Mouse (Mus musculus) C2C12 (cell line): ENCODE measurements around the gene Aif1l. TPM values are rescaled to one million over a fixed set of nuclear protein-coding genes. Genes with fewer than 3 reads are reported as not detected.
A peak's percentile ranks its signal among the peaks of the same experiment; 100 is the strongest.

ENCODE experiments used
- H3K27me3 ChIP-seq: one replicate; pipeline ENCODE4 v1.6.1; 2011; ENCODE audit not compliant: control insufficient read depth, insufficient read depth, insufficient read length
- H3K36me3 ChIP-seq: one replicate; pipeline ENCODE4 v1.6.1; 2011; ENCODE audit not compliant: control insufficient read depth, insufficient read depth
- H3K4me3 ChIP-seq: one replicate; pipeline ENCODE4 v1.5.1; 2011; ENCODE audit warnings: mild to moderate bottlenecking, control low read depth; ENCODE audit not compliant: poor library complexity, insufficient read depth, severe bottlenecking
- H3K79me2 ChIP-seq: one replicate; pipeline ENCODE4 v1.6.1; 2011; ENCODE audit not compliant: control insufficient read depth, insufficient read depth
- H3K79me3 ChIP-seq: one replicate; pipeline ENCODE4 v1.6.1; 2011; ENCODE audit warnings: low read depth, control low read depth
- H3ac ChIP-seq: one replicate; pipeline ENCODE3; 2011; ENCODE audit warnings: low read depth; ENCODE audit not compliant: control insufficient read depth, insufficient read length
- CEBPB ChIP-seq: IDR thresholded peaks from one replicate; pipeline ENCODE4 v1.6.1; 2011; ENCODE audit warnings: low read depth, mild to moderate bottlenecking, control low read depth, moderate library complexity
- CTCF ChIP-seq: IDR thresholded peaks from one replicate; pipeline ENCODE4 v1.5.1; 2011; ENCODE audit not compliant: control insufficient read depth, insufficient read depth, insufficient read length
- FOSL1 ChIP-seq: IDR thresholded peaks from one replicate; pipeline ENCODE4 v1.8.0; 2011; ENCODE audit warnings: mild to moderate bottlenecking, low read length; ENCODE audit not compliant: poor library complexity, insufficient read depth, severe bottlenecking
- MAX ChIP-seq: IDR thresholded peaks from one replicate; pipeline ENCODE4 v1.6.1; 2011; ENCODE audit warnings: mild to moderate bottlenecking, control low read depth
- MYOD1 ChIP-seq: IDR thresholded peaks from one replicate; pipeline ENCODE4 v1.6.1; 2011; ENCODE audit warnings: low read depth; ENCODE audit not compliant: control insufficient read depth, insufficient read length
- MYOG ChIP-seq: IDR thresholded peaks from one replicate; pipeline ENCODE4 v1.6.1; 2011; ENCODE audit not compliant: control insufficient read depth, insufficient read length; ENCODE audit errors: extremely low read depth
- USF1 ChIP-seq: IDR thresholded peaks from one replicate; pipeline ENCODE4 v1.6.1; 2011; ENCODE audit warnings: low read depth, mild to moderate bottlenecking, control low read depth, moderate library complexity
- polyA plus RNA-seq: library from polyadenylated mRNA; unstranded; fragments of >200 nt; fragmentation: generic; extraction: Trizol; gene quantifications from one replicate; pipeline ENCODE4 v1.2.1, GENCODE M21; 2012; ENCODE audit warnings: missing spikeins

The Aif1l gene
- polyA plus RNA-seq, 1 experiment: 55.4 TPM

DNA sequence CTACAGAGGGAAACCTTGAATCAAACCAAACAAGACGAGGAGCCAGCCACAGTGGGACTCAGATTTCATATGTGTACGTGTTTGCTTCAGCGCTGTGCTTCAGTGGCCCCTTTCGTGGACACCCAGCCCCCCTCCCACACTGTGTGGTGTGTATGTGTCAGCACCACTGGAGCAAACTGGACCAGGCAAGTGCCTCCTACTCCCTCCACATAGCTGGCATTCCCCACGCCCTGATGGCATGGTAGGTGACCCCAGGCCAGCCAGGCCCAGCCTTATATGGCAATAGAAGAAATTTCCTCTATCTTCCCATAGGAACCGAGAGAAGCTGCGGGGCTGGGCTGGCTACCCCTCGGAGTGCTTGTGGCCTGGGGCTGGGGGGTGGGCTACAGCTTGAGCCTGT lies 3.7 kb downstream of the Aif1l start:
- peak overlapping the region; percentile 8 for H3ac ChIP-seq
- H3K79me2 ChIP-seq: no peaks in the 10 kb centered on the region
- H3K27me3 ChIP-seq: no peaks in the 10 kb centered on the region
- no peaks in the 10 kb centered on the region for H3K36me3 ChIP-seq
- TF ChIP-seq FOSL1 (no peak), MYOG (no peak), MYOD1 (no peak), CTCF (no peak), MAX (no peak), USF1 (no peak), CEBPB (no peak)
- no peak overlapping the region for H3K4me3 ChIP-seq
- no peaks in the 10 kb centered on the region for H3K79me3 ChIP-seq

DNA sequence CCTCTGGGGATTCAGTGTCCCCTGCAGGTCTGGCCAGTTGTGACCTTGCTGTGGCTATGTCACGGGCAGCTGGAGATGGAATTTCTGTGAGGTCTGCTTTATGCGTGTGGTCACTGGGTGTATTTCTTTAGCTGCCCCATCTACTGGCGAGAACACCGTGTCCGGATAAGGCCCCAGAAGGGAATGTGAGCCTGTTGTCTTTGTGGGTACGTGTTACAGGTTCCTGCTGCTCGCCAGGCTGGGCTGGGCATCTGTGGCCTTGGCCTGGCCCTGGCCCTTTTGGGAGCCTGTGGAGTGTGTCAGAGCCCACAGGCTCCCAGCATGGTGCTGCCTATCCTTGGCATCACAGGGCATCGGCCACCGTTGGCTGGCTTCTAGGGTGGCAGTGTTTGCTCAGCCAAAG lies 4.8 kb downstream of the Aif1l start:
- H3ac ChIP-seq: no peak overlapping the region
- H3K27me3 ChIP-seq: no peaks in the 10 kb centered on the region
- no peaks in the 10 kb centered on the region for H3K79me3 ChIP-seq
- H3K36me3 ChIP-seq: no peaks in the 10 kb centered on the region
- no peak for TF ChIP-seq CEBPB
- no peak overlapping the region for H3K4me3 ChIP-seq
- H3K79me2 ChIP-seq: no peaks in the 10 kb centered on the region

DNA sequence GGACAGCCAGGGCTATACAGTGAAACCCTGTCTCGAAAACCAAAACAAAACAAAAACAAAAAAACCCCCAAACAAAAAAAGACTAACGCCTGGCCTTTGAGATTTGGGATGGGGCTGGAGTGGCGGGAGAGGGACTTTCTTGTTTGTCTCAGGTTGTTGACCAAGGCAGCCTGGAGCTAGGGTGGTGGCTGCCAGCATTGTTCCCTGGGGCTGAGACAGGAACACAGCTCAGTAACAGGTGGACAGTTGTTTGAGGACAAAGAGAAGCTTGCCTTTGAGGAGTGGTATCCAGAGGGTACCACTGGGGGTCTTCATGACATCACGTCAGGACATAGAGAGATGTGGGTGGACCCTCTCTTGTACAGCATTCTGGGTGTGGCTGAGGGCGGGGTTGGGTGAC lies 5.7 kb downstream of the Aif1l start:
- H3K27me3 ChIP-seq: no peaks in the 10 kb centered on the region
- no peaks in the 10 kb centered on the region for H3K79me2 ChIP-seq
- H3K36me3 ChIP-seq: peaks cover 3% of the 10 kb centered on the region
- H3K4me3 ChIP-seq: no peak overlapping the region
- TF ChIP-seq FOSL1 (no peak), MYOG (no peak), CEBPB (no peak), MYOD1 (no peak), MAX (no peak), CTCF (no peak), USF1 (no peak)
- H3ac ChIP-seq: no peak overlapping the region
- H3K79me3 ChIP-seq: no peaks in the 10 kb centered on the region

DNA sequence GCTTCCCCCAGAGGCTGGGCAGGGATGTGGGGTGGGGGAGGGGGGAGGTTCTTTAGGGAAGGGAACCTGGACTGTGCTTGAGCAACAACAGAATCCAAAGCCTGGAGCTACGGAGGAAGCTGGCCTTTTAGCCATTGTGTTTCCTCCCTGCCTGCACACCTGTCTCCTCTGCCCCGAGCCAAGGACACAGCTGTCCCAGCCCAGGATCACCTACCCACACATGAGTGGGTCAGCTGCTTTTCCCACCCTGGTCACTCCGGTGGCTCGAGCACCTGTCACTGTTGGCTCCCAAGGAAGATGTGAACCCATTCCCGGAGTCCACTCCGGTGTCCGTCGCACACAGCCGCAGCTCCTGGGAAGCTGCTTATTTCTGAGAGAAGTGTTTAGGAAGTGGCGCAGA lies 7.3 kb downstream of the Aif1l start:
- H3K4me3 ChIP-seq: no peak overlapping the region

DNA sequence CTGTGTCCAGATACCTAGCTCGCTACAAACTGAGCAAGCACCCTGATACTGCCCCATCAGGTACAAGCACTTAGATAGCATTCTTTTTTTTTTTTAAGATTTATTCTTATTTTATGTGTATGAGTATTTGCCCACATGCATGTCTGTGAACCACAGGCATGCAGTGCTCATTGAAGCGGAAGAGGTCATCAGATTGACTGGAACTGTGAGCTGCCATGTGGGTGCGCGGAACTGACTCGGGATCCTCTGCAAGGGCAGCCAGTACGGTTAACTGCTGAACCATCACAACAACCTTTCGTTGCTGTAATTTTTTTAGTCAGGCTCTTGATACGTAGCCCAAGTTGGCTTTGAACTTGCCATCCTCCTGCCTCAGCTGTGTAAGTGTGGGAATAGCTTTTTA lies 11.0 kb downstream of the Aif1l start:
- Histone ChIP-seq H3K27me3 (no peaks in the 10 kb centered on the region), H3K4me3 (no peak overlapping the region), H3K79me2 (no peaks in the 10 kb centered on the region), H3K79me3 (no peaks in the 10 kb centered on the region), H3K36me3 (peaks cover 3% of the 10 kb centered on the region), H3ac (no peak overlapping the region)
- no peak for TF ChIP-seq MAX
- TF ChIP-seq FOSL1: no peak
- no peak for TF ChIP-seq USF1
- TF ChIP-seq MYOG: no peak
- TF ChIP-seq MYOD1: no peak
- no peak for TF ChIP-seq CTCF
- no peak for TF ChIP-seq CEBPB

More for the DNA sequence above, 7.3 kb downstream of the Aif1l start:
- Histone ChIP-seq H3K79me3 (no peaks in the 10 kb centered on the region), H3K36me3 (peaks cover 3% of the 10 kb centered on the region), H3ac (no peak overlapping the region), H3K27me3 (no peaks in the 10 kb centered on the region), H3K79me2 (no peaks in the 10 kb centered on the region)
- TF ChIP-seq MAX (no peak), USF1 (no peak), FOSL1 (no peak), MYOG (no peak), CEBPB (no peak), CTCF (no peak)

DNA sequence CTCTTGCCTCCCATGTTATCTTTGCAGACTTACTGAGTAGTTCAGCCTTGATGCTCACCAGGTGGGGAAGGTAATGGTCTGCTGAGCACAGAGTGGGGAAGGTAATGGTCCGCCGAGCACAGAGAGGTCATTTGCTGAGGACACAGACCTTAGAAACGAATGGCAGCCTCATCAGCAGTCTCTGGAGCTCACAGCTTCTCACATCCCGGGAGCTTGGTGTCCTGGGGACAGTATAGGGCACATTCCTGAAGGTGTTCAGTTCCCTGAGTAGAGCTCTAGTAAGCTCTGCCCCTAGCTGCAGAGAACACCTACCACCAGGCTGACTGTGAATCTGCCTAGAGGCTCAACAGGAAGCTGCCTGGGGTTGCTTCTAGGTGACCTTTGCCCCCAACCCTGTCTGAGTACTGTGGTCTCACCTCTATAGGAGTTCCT lies 11.9 kb downstream of the Aif1l start:
- TF ChIP-seq MYOD1 (no peak), CEBPB (no peak), FOSL1 (no peak), USF1 (no peak), MYOG (no peak), CTCF (no peak), MAX (no peak)
- Histone ChIP-seq H3K36me3 (peaks cover 3% of the 10 kb centered on the region), H3K4me3 (no peak overlapping the region), H3ac (no peak overlapping the region), H3K79me3 (no peaks in the 10 kb centered on the region), H3K79me2 (no peaks in the 10 kb centered on the region), H3K27me3 (no peaks in the 10 kb centered on the region)
